Mouse (Mus musculus) thymus, postnatal 36 days (tissue): Measurements from ENCODE around the gene Gm21828.
"Not testable (repeated sequence)": the region's sequence is repeated elsewhere in the genome, so short reads cannot be mapped to it uniquely, and the experiment has no call there.

Experiments used
- DNase-seq, 2 experiments: peaks; one replicate each; pipeline ENCODE4 v3.0.0; 2022; ENCODE audit warnings: mixed read lengths in 2 of 2

Gene Gm21828

GRCm38 (mm10) chrY:13223828-13224227 lies at the start of gene Gm21828:
Gm21828 (minus strand) TSS chrY:13223928.
- DNase-seq: not testable (repeated sequence)

- not testable (repeated sequence) for DNase-seq
Observed at GRCm38 (mm10) chrY:13252091-13252490, 28.4 kb upstream of the Gm21828 start, which contains the start of the genes Gm21440 and Gm21454. Gm21440 (plus strand) TSS chrY:13252391. Gm21454 (plus strand) TSS chrY:13252442.
